Mouse (Mus musculus) intestine, embryonic 14.5 days (tissue): Measurements from ENCODE around the gene Usp17ld. TPM values are rescaled to one million over a fixed set of nuclear protein-coding genes. Genes with fewer than 3 reads are reported as not detected.
"Not testable (repeated sequence)": the region's sequence is repeated elsewhere in the genome, so short reads cannot be mapped to it uniquely, and the experiment has no call there.

ENCODE experiments used
- ATAC-seq: fragments of 200-750 bp; cut with Nextera tagmentation; replicated peaks from 2 replicates; pipeline ENCODE4 v1.8.0; 2017; ENCODE audit warnings: low read depth, moderate number of reproducible peaks, moderate TSS enrichment, moderate library complexity; ENCODE audit not compliant: low FRiP score, low TSS enrichment
- DNase-seq: peaks from one replicate; pipeline ENCODE4 v3.0.0-alpha.2; 2018; ENCODE audit warnings: low spot score
- H3K27ac ChIP-seq: fragments of 300-500 bp; sonication (generic); 2 replicates; pipeline ENCODE4 v1.5.1; 2014; ENCODE audit warnings: low read depth, mild to moderate bottlenecking, control low read depth
- H3K27me3 ChIP-seq: fragments of 300-500 bp; sonication (generic); replicated peaks from 2 replicates; pipeline ENCODE4 v1.6.1; 2014; ENCODE audit warnings: low read length, control low read depth; ENCODE audit not compliant: control insufficient read depth, insufficient read depth
- H3K36me3 ChIP-seq: fragments of 300-500 bp; sonication (generic); 2 replicates; pipeline ENCODE4 v1.6.1; 2014; ENCODE audit warnings: low read length, control low read depth; ENCODE audit not compliant: control insufficient read depth, insufficient read depth
- H3K4me1 ChIP-seq: fragments of 300-500 bp; sonication (generic); replicated peaks from 2 replicates; pipeline ENCODE4 v1.6.1; 2014; ENCODE audit warnings: low read length, control low read depth, mixed read lengths; ENCODE audit not compliant: control insufficient read depth, insufficient read depth
- H3K4me2 ChIP-seq: fragments of 300-500 bp; sonication (generic); 2 replicates; pipeline ENCODE4 v1.6.1; 2014; ENCODE audit warnings: low read length
- H3K4me3 ChIP-seq: fragments of 300-500 bp; sonication (generic); 2 replicates; pipeline ENCODE4 v1.5.1; 2014; ENCODE audit warnings: low read depth, low read length, control low read depth, mixed read lengths
- H3K9ac ChIP-seq: fragments of 300-500 bp; sonication (generic); 2 replicates; pipeline ENCODE4 v1.6.1; 2014; ENCODE audit warnings: mild to moderate bottlenecking, low read length
- H3K9me3 ChIP-seq: fragments of 300-500 bp; sonication (generic); 2 replicates; pipeline ENCODE4 v1.6.1; 2016; ENCODE audit warnings: low read length, control low read depth; ENCODE audit not compliant: control insufficient read depth
- WGBS: fragments of 180-500 bp; shearing (Covaris S2); extraction: QIAGEN DNeasy Blood & Tissue Kit; methylation state at CpG from one replicate; pipeline ENCODE4 v1.1.7; 2014; 5-methylcytosine and 5-hydroxymethylcytosine counted together
- microRNA-seq: library from miRNA; unstranded; fragments of <30 nt; microRNA quantifications from one replicate; pipeline ENCODE4, GENCODE M21; 2016
- polyA plus RNA-seq: library from polyadenylated mRNA; unstranded; fragments of >200 nt; fragmentation: Nextera tagmentation; extraction: Ambion mirVana; gene quantifications from 2 replicates; pipeline ENCODE4 v1.2.1, GENCODE M21; 2014

The Usp17ld gene
- not detected in 2 replicates for polyA plus RNA-seq

GRCm38 (mm10) chr7:103252405-103252804 lies at the start of gene Usp17ld:
Gene Usp17ld, minus strand, starts transcription at chr7:103252505.
- not testable (repeated sequence) for H3K4me1 ChIP-seq, H3K9me3 ChIP-seq, H3K27me3 ChIP-seq, H3K36me3 ChIP-seq, DNase-seq, H3K4me2 ChIP-seq, H3K4me3 ChIP-seq, ATAC-seq, H3K9ac ChIP-seq, H3K27ac ChIP-seq

DNA sequence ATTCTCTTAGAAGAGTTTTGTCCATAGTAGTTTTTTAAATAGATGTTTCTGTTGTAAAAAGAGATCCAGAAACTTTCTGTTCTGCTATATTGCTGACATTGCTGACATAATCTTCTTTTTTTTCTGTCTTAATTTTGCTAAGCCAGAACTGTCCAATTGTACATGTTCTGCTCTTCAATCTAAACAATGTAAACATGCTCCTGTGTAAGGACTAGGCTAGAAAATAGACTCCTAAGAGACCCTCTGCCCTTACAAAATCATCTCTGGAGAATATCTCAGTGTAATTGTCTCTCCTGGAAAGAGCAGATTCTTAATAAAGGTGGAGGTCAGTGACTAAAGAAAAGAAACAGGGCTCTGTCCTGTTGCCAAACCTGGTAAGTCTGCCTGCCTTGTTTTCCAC lies 35.6 kb downstream of the Usp17ld start, which contains the start of gene Olfr594:
Gene Olfr594, plus strand, starts transcription at position 301 of the 400 bp plus-strand sequence.
- H3K9me3 ChIP-seq: no peaks in the 10 kb centered on the region
- H3K4me1 ChIP-seq: no peaks in the 10 kb centered on the region
- no peak within 1 kb of the TSS for H3K4me3 ChIP-seq
- H3K9ac ChIP-seq: no peak within 1 kb of the TSS
- no peak for DNase-seq
- no peak within 1 kb of the TSS for H3K27ac ChIP-seq
- no peak for ATAC-seq
- no peaks in the 10 kb centered on the region for H3K27me3 ChIP-seq
- no peaks in the 10 kb centered on the region for H3K36me3 ChIP-seq
- no peak within 1 kb of the TSS for H3K4me2 ChIP-seq

DNA sequence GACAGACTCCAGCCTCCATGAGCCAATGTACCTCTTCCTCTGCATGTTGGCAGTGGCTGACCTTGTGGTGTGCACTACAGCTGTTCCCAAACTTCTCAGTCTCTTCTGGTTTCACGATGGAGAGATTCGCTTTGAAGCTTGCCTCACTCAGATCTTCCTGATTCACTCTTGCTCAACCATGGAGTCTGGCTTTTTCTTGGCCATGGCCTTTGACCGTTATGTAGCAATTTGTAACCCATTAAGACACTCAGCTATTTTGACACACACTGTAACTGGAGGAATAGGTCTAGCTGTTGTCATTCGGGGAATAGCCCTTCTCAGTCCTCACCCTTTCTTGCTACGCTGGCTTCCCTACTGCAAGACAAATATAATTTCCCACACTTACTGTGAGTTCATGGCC lies 40.3 kb downstream of the Usp17ld start:
- not testable (repeated sequence) for H3K4me1 ChIP-seq, H3K4me2 ChIP-seq, H3K9me3 ChIP-seq, H3K36me3 ChIP-seq, ATAC-seq, DNase-seq, H3K27ac ChIP-seq, H3K27me3 ChIP-seq, H3K4me3 ChIP-seq, H3K9ac ChIP-seq
- WGBS: 88% methylated on average over 5 of the region's 5 CpGs

- Histone ChIP-seq H3K9me3 (no peaks in the 10 kb centered on the region), H3K4me1 (no peaks in the 10 kb centered on the region), H3K36me3 (no peaks in the 10 kb centered on the region), H3K4me2 (no peak within 1 kb of the TSS), H3K9ac (no peak within 1 kb of the TSS), H3K27ac (no peak within 1 kb of the TSS), H3K27me3 (no peaks in the 10 kb centered on the region), H3K4me3 (no peak within 1 kb of the TSS)
- ATAC-seq (no peak), DNase-seq (no peak)
- 70% methylated on average over 1 of the region's 1 CpGs for WGBS
Measured at GRCm38 (mm10) chr7:103211562-103211961, 40.7 kb downstream of the Usp17ld start, which contains the start of gene Olfr593. Gene Olfr593, plus strand, starts transcription at chr7:103211862.

Small RNA genes lying within 50 kb of the gene (microRNA-seq; reads per million reads assigned to microRNA genes)
- gene Gm23550 (not detected), gene Gm25171 (not detected)

Other genes starting within 250 kb of the Usp17ld start
- gene Olfr582, start 214.5 kb downstream of the Usp17ld start, polyA plus RNA-seq: not detected in 2 replicates
- not detected in 2 replicates for gene Olfr583, start 201.2 kb downstream of the Usp17ld start, polyA plus RNA-seq
- gene Olfr584, start 170.6 kb downstream of the Usp17ld start, polyA plus RNA-seq: not detected in 2 replicates
- gene Olfr585, start 154.8 kb downstream of the Usp17ld start, polyA plus RNA-seq: not detected in 2 replicates
- gene Olfr586, start 126.9 kb downstream of the Usp17ld start, polyA plus RNA-seq: not detected in 2 replicates
- not detected in 2 replicates for gene Olfr588-ps1, start 111.6 kb downstream of the Usp17ld start, polyA plus RNA-seq
- gene Olfr589, start 96.1 kb downstream of the Usp17ld start, polyA plus RNA-seq: not detected in 2 replicates
- not detected in 2 replicates for gene Olfr591, start 74.2 kb downstream of the Usp17ld start, polyA plus RNA-seq
- not detected in 2 replicates for gene Olfr592, start 67.7 kb downstream of the Usp17ld start, polyA plus RNA-seq
- not detected in 2 replicates for gene Olfr593, start 40.6 kb downstream of the Usp17ld start, polyA plus RNA-seq
- gene Olfr594, start 35.5 kb downstream of the Usp17ld start, polyA plus RNA-seq: not detected in 2 replicates
- not detected in 2 replicates for gene Olfr596, start 53.1 kb upstream of the Usp17ld start, polyA plus RNA-seq
- gene Olfr597, start 63.8 kb upstream of the Usp17ld start, polyA plus RNA-seq: not detected in 2 replicates
- not detected in 2 replicates for gene Olfr598, start 71.1 kb upstream of the Usp17ld start, polyA plus RNA-seq
- gene Olfr599, start 83.4 kb upstream of the Usp17ld start, polyA plus RNA-seq: not detected in 2 replicates
- gene Olfr600, start 97.2 kb upstream of the Usp17ld start, polyA plus RNA-seq: not detected in 2 replicates
- not detected in 2 replicates for gene Olfr601, start 110.2 kb upstream of the Usp17ld start, polyA plus RNA-seq
- not detected in 2 replicates for gene Olfr603, start 133.7 kb upstream of the Usp17ld start, polyA plus RNA-seq
- gene Usp17lc, start 162.6 kb upstream of the Usp17ld start, polyA plus RNA-seq: not detected in 2 replicates
- not detected in 2 replicates for gene Olfr605, start 192.9 kb upstream of the Usp17ld start, polyA plus RNA-seq
- not detected in 2 replicates for gene Olfr606, start 196.5 kb upstream of the Usp17ld start, polyA plus RNA-seq
- not detected in 2 replicates for gene Olfr607, start 211.6 kb upstream of the Usp17ld start, polyA plus RNA-seq
- gene Olfr608, start 217.4 kb upstream of the Usp17ld start, polyA plus RNA-seq: not detected in 2 replicates
- not detected in 2 replicates for gene Olfr609, start 245.6 kb upstream of the Usp17ld start, polyA plus RNA-seq